Mouse (Mus musculus): ENCODE measurements around the gene Bcdin3d. TPM values are rescaled to one million over a fixed set of nuclear protein-coding genes. Genes with fewer than 3 reads are reported as not detected.

The Bcdin3d gene
- total RNA-seq, 2 experiments from 2014 or later = 1.3 TPM

- no peak for ATAC-seq (replicated peaks; ENCODE audit: low FRiP score, poor library complexity, severe bottlenecking)
Observed at GRCm38 (mm10) chr15:99442358-99442757, 32.2 kb downstream of the Bcdin3d start.

GRCm38 (mm10) chr15:99440816-99441457 lies 33.6 kb downstream of the Bcdin3d start:
- ATAC-seq (replicated peaks; ENCODE audit: low FRiP score, poor library complexity, severe bottlenecking) = no peak

GRCm38 (mm10) chr15:99440112-99440815 lies 34.3 kb downstream of the Bcdin3d start:
- no peak for ATAC-seq (replicated peaks; ENCODE audit: low FRiP score, poor library complexity, severe bottlenecking)

DNA sequence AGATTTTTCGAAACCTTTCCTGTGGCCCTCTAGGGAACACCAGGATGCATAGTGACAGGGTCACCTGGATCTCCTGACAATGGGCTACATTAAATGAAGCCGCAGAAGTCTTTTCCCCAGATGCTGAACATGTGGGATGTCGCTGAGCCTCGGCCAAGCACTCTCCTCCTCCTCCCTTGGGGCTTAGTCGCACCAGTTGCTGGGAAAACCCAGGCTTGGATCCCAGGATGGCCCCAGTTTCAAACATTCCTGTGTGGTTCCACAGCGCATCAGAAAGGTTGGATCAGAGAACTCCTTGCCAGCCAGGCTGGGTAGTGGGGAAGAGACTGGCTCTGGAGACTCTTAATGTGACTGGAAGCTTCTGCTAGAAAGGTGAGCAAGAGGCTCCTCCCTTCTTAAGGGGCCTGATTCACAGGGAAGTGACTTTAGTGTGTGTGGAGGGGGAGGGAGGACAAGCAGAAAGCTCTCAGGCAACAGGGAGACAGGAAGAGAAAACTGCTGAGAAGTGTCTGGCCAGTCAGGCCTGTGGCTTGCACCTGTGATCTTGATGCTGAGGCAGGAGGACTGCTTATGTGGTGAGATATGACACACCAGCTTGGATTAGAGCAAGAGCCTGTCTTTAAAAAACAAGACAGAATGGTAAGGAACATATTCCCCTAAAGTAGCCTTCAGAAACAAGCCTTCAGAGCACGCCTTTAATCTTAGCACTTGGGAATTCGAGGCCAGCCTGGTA lies 35.4 kb downstream of the Bcdin3d start:
- ATAC-seq (replicated peaks; ENCODE audit: low FRiP score, poor library complexity, severe bottlenecking) = no peak

GRCm38 (mm10) chr15:99433913-99434312 lies 40.6 kb downstream of the Bcdin3d start:
- ATAC-seq (replicated peaks; ENCODE audit: low FRiP score, poor library complexity, severe bottlenecking) = no peak

DNA sequence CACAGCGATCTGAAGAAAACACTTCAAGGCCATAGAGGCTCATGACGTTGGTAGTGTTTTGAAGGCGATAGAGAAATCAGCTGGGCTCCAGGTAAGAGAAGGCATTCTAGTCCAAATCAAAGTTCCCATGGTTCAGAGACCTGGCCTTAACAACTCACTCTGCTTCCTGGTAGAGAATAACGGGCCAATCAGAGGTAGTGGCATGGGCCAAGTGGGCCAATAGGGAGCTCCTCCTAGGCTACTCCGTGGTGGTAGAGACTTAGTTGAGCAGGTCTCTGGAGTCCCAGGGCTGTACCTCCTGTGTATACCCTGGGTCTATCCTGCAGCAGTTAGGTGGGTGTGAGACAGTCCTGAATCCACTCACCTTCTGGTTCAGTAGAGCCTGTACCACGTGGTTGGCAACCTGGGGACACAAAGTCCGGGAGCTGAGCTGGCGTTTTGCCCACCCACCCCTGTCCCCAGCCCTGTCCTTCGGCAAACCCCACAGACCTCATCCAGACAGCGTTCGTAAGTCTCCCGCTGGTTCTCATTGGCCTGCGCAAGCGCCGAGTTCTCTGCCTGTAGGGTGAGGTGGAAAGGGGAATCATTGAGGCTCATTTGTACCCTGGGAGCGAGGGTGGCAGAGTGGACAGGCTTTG lies 41.3 kb downstream of the Bcdin3d start:
- ATAC-seq (replicated peaks; ENCODE audit: low FRiP score, poor library complexity, severe bottlenecking) = no peak

GRCm38 (mm10) chr15:99431967-99432366 lies 42.6 kb downstream of the Bcdin3d start:
- no peak for ATAC-seq (replicated peaks; ENCODE audit: low FRiP score, poor library complexity, severe bottlenecking)

- ATAC-seq (replicated peaks; ENCODE audit: low FRiP score, poor library complexity, severe bottlenecking) = no peak
Observed at GRCm38 (mm10) chr15:99431504-99431903, 43.0 kb downstream of the Bcdin3d start.

DNA sequence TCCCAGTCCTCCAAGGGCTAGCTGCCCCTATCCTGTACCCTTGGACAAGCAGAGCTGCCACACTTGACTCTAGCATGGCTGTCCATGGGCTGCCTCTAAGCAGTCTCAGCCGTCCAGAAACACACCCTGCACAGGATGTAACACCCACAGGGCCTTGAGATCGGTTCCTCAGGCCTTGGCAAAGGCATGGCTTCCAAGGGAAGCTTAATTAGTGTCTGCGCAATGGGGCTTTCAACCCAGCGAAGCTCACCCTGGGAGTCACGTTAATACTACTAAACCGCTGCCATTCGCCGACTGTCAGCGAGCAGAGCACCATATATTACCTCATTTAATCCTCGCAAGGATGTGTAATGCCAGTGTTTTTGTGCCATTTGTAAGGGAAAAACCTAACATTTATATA lies 43.5 kb downstream of the Bcdin3d start:
- no peak for ATAC-seq (replicated peaks; ENCODE audit: low FRiP score, poor library complexity, severe bottlenecking)

GRCm38 (mm10) chr15:99430394-99430793 lies 44.1 kb downstream of the Bcdin3d start:
- no peak for ATAC-seq (replicated peaks; ENCODE audit: low FRiP score, poor library complexity, severe bottlenecking)

- ATAC-seq (replicated peaks; ENCODE audit: low FRiP score, poor library complexity, severe bottlenecking) = no peak
Observed at GRCm38 (mm10) chr15:99423884-99424283, 50.6 kb downstream of the Bcdin3d start.

GRCm38 (mm10) chr15:99423131-99423530 lies 51.4 kb downstream of the Bcdin3d start:
- ATAC-seq (replicated peaks; ENCODE audit: low FRiP score, poor library complexity, severe bottlenecking) = no peak

DNA sequence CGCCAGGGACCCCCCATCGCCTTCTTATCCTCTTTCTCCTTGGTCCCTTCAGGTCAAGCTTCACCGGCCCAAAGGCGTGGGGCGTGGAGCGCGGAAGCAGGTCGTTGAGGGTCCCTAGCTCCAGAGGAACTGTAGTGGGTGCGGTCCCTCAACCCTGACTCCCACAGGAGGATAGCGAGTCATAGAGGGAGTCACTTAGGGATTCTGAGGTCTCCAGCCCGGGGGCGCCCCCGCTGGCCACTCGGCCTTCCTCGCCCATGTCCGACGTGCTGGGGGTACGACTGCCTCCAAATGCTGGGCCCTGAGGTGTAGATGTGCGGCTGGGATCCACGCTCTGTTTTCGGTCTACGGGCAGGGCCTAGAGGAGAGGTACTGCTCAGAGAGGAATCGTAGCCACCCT lies 52.0 kb downstream of the Bcdin3d start:
- no peak for ATAC-seq (replicated peaks; ENCODE audit: low FRiP score, poor library complexity, severe bottlenecking)

DNA sequence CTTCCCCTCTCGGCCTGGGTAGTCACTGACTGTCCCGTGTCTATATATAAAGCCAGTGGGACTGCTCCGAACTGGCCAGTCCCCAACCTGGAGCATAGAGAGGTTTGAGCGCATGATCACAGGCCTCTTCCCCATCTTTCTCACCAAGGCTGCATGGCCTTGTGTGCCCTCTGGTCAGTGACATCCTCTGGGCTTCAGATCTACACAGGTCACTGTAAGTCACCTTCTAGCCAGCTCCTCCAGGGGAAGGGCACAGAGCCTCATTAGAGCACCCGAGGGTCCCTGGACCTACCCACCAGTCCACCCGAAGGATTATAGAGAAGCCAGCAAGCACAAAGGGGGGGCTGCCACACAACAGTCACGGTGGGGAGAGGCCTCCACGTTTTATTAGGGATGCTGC lies 52.9 kb downstream of the Bcdin3d start:
- no peak for ATAC-seq (replicated peaks; ENCODE audit: low FRiP score, poor library complexity, severe bottlenecking)

GRCm38 (mm10) chr15:99421152-99421551 lies 53.4 kb downstream of the Bcdin3d start:
- 0 out of 2 replicates have a peak, but pooled peaks have one; percentile 49 for ATAC-seq (replicated peaks; ENCODE audit: low FRiP score, poor library complexity, severe bottlenecking)

DNA sequence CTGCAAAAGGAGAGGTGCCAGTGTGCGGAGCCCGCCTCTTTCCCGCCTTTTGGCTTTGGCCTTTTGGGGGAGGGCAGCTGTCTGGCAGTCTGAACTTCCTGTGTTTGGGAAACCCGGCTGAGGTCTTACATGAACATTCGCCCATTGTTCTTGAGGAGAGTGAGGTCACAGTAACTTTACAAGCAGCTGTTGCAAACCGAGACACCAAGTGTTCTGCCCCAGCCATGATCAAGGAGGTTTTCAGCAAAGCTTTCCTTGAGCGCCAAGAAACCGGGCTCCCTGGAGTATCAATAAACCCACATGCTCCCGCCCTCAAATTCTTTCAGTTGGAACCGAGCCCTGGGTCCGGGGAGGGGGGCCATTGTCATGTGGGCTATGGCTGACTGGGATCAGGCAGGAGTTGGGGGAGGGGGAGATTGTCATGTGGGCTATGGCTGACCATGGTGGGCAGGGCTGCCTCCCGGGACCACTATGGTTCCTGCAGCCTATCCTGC lies 54.0 kb downstream of the Bcdin3d start:
- ATAC-seq (replicated peaks; ENCODE audit: low FRiP score, poor library complexity, severe bottlenecking) = no peak

DNA sequence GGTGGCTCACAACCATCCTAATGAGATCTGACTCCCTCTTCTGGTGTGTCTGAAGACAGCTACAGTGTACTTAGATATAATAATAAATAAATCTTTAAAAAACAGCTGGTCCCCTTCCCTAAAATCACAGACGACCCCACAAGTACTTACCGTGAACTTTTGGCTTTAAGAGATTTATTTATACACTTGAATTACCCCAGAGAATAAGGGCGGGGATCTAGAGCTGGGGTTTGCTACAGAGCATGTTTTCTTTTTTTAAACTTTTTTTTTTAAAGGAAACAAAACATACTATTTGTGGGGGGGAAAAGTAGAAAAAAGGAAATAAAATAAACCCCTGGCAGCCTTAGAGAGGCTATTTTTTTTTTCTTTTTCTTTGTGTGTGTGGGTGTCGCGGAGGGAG lies 54.4 kb downstream of the Bcdin3d start:
- no peak for ATAC-seq (replicated peaks; ENCODE audit: low FRiP score, poor library complexity, severe bottlenecking)

Measured in erythroid progenitor cell, adult 5-6 weeks (primary cell).